Mouse (Mus musculus): Measurements from ENCODE around the gene Eml1. TPM values are rescaled to one million over a fixed set of nuclear protein-coding genes. Genes with fewer than 3 reads are reported as not detected.

Eml1 gene
- polyA plus RNA-seq, 1 experiment from 2014 or later = 52.8 TPM

DNA sequence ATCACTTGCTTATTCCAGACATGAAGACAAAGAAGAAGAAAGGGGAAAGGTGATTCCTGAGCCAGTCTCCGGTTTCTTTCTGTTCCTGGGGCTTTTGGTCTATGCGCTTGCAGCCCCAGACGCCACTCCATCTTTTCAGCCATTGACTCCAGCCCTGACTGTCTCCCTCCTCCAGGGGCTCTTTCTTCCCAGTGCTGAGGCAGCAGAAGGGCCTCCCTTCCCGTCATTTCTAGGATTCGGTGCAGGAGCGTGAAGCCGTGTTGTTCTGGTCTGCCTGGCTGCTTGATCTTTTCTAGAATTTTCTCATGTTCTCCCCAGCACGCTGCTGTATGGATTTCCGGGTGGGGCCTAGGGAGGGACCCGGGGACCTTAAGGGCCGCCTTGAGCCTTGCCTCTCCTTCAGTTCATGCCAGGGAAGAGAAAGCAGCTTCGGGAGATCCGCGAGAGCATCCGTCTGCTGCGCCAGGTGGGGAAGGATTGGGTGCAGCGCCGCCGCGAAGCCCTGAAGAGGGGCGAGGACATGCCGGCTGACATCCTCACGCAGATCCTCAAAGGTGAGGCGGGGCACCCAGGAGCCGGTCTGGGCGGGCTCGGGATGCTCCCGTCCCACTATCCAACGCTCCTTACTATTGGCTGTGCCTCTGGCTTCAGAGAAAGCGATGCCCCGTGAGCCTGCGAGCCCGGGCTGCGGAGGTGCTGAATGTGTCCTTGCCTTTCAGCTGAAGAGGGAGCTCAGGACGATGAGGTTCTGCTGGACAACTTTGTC lies 18.2 kb upstream of the Eml1 start:
- H3K9ac ChIP-seq = peak overlapping the region; percentile 12; the same call in 1 of the 2 replicates
- no peaks in the 10 kb centered on the region for H3K36me3 ChIP-seq
- H3K4me1 ChIP-seq = peaks cover 10% of the 10 kb centered on the region; the same call in 1 of the 2 replicates
- no peaks in the 10 kb centered on the region for H3K9me3 ChIP-seq
- peak overlapping the region; percentile 60 for H3K4me2 ChIP-seq
- no peak for ATAC-seq (ENCODE audit: extremely low read depth, insufficient number of reproducible peaks, low FRiP score, low TSS enrichment)
- H3K27me3 ChIP-seq (replicated peaks) = peaks cover 67% of the 10 kb centered on the region
- 9% methylated on average over 35 of the region's 35 CpGs for WGBS
- peak overlapping the region; percentile 35 for H3K4me3 ChIP-seq
- no peak overlapping the region for H3K27ac ChIP-seq (replicated peaks)

DNA sequence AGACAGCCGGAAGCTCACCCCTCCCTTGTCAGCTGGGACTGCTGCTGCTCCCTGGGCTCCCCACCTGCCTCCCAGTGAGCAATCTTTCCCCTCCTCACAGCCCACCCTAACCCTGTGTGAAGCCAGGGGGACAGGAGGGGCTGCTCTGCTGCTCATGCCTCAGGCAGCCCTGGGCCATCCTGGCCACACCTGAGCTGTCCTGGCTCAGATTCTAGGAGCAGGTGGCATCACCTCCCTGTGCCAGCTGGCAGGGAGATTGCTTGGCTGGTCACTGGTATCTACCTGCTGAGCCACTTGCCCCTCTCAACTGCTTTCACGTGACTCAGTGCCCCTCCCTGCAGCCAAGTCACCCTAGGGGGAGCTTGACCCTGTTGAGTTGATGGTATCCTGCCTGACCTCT lies 16.5 kb upstream of the Eml1 start:
- Histone ChIP-seq H3K4me3 (no peak overlapping the region), H3K4me2 (no peak overlapping the region), H3K9me3 (no peaks in the 10 kb centered on the region), H3K4me1 (peaks cover 10% of the 10 kb centered on the region; the same call in 1 of the 2 replicates), H3K36me3 (no peaks in the 10 kb centered on the region), H3K9ac (no peak overlapping the region), H3K27me3 (replicated peaks) (peaks cover 55% of the 10 kb centered on the region), H3K27ac (replicated peaks) (no peak overlapping the region)
- ATAC-seq (ENCODE audit: extremely low read depth, insufficient number of reproducible peaks, low FRiP score, low TSS enrichment) = no peak
- WGBS = 67% methylated on average over 2 of the region's 2 CpGs

DNA sequence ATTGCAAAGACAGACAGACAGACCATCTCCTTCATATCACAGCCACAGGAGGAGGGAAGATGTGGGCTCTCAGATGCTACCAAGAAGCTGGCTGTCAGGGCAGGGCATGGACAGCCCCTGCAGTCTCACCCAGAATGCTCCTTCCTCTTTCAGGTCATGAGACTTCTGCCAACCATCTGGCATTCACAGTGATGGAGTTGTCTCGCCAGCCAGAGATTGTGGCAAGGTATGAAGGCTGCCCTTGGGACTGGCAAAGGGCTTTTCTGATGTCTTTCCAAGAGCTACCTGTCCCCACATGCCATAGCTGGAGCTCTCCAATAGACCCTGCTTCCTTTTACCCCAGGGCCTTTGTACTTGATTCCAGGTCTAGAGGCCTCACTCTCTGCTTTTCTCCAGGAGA lies 15.5 kb upstream of the Eml1 start:
- H3K4me1 ChIP-seq = peaks cover 10% of the 10 kb centered on the region; the same call in 1 of the 2 replicates
- H3K9ac ChIP-seq = no peak overlapping the region
- H3K9me3 ChIP-seq = no peaks in the 10 kb centered on the region
- no peak overlapping the region for H3K27ac ChIP-seq (replicated peaks)
- no peak overlapping the region for H3K4me3 ChIP-seq
- H3K27me3 ChIP-seq (replicated peaks) = peaks cover 45% of the 10 kb centered on the region
- no peak for ATAC-seq (ENCODE audit: extremely low read depth, insufficient number of reproducible peaks, low FRiP score, low TSS enrichment)
- 83% methylated on average over 1 of the region's 1 CpGs for WGBS
- no peaks in the 10 kb centered on the region for H3K36me3 ChIP-seq
- no peak overlapping the region for H3K4me2 ChIP-seq

DNA sequence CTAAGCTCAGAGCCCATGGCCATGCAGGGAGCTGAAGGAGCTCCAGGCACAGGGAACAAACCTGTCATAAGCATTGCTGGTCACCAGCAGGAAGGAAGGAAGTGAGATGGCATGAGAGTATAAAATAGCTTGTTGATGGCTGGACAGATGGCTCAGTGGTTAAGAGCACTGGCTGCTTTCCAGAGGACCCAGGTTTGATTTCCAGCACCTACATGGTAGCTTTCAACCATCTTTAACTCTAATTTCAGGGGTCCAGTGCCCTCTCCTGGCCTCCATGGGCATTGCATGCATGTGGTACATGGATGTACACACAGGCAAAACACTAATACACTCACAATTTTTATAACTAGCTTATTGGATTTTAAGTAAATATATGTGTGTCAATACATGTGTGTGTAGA lies 14.8 kb upstream of the Eml1 start:
- no peak overlapping the region for H3K9ac ChIP-seq
- no peaks in the 10 kb centered on the region for H3K36me3 ChIP-seq
- no peak overlapping the region for H3K4me3 ChIP-seq
- no peaks in the 10 kb centered on the region for H3K9me3 ChIP-seq
- H3K4me1 ChIP-seq = peaks cover 10% of the 10 kb centered on the region; the same call in 1 of the 2 replicates
- H3K27ac ChIP-seq (replicated peaks) = no peak overlapping the region
- no peak overlapping the region for H3K4me2 ChIP-seq
- H3K27me3 ChIP-seq (replicated peaks) = peaks cover 38% of the 10 kb centered on the region
- ATAC-seq (ENCODE audit: extremely low read depth, insufficient number of reproducible peaks, low FRiP score, low TSS enrichment) = no peak

DNA sequence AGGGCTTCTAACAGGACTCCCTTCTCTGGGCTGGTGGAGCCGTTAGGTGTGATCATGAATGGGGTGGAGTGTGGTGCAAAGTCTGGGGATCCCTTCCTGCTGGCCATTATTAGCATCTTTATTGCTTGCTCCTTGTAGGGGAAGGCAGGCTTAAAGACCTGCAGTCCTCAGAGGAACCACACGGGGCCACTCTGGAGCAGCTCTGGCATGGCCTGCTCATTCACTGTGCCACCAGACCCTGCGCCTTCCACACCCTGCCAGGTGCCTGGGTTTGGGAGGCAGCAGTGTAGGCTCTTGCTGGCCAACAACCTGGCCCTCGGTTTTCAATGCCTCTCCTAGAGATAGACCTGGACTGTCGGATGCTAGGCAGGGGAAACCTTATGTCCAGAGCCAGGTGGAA lies 7.0 kb upstream of the Eml1 start:
- no peaks in the 10 kb centered on the region for H3K27me3 ChIP-seq (replicated peaks)
- no peaks in the 10 kb centered on the region for H3K9me3 ChIP-seq
- ATAC-seq (ENCODE audit: extremely low read depth, insufficient number of reproducible peaks, low FRiP score, low TSS enrichment) = peak; percentile 31; the same call in 1 of the 2 replicates
- H3K4me1 ChIP-seq = peaks cover 19% of the 10 kb centered on the region
- H3K4me2 ChIP-seq = no peak overlapping the region
- 4% methylated on average over 5 of the region's 5 CpGs for WGBS
- H3K27ac ChIP-seq (replicated peaks) = no peak overlapping the region
- no peak overlapping the region for H3K4me3 ChIP-seq
- H3K9ac ChIP-seq = no peak overlapping the region
- no peaks in the 10 kb centered on the region for H3K36me3 ChIP-seq

DNA sequence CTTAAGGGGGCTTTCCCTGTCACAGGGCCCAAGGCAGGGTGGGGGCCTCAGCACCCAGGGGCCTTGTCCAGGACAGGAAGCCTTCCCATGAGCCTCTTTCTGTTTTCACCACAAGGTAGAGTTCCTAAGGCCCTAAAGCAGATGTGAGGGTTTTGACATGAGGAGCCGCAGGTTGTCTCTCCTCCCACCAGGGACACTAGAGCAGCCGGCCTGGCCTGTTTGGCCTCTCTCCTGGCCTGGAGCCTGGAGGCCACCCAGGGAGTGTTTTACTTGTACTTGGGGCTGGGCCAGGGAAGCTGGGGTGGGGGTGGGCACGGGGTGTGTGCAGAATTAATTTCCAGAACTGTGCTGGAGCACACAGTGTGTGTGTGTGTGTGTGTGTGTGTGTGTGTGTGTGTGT lies 5.4 kb upstream of the Eml1 start:
- WGBS = 18% methylated on average over 3 of the region's 3 CpGs
- H3K27me3 ChIP-seq (replicated peaks) = no peaks in the 10 kb centered on the region
- H3K27ac ChIP-seq (replicated peaks) = no peak overlapping the region
- peak overlapping the region; percentile 29; the same call in 1 of the 2 replicates for H3K9ac ChIP-seq
- ATAC-seq (ENCODE audit: extremely low read depth, insufficient number of reproducible peaks, low FRiP score, low TSS enrichment) = no peak
- H3K4me1 ChIP-seq = peaks cover 30% of the 10 kb centered on the region
- no peak overlapping the region for H3K4me2 ChIP-seq
- H3K4me3 ChIP-seq = no peak overlapping the region
- H3K36me3 ChIP-seq = no peaks in the 10 kb centered on the region
- no peaks in the 10 kb centered on the region for H3K9me3 ChIP-seq

DNA sequence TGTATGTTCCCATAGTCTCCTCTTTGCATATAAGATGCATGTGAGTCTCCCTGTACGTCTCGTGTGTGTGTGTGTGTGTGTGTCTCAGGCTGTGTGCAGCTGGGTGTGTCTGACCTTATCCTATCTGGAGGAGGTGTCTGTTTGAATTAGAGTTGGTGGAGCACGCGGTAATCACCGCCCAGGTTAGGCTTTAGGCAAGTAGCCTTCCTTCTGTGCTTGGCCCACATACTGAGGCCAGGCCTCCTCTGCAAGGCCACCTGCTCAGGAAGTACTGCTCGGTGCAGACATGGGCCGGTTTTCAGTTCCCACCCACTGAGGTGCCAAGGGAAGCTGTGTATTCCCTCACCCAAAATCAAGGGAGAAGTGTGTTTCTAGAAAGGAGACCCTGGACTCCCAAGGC lies 4.9 kb upstream of the Eml1 start:
- Histone ChIP-seq H3K36me3 (no peaks in the 10 kb centered on the region), H3K4me3 (no peak overlapping the region), H3K27ac (replicated peaks) (no peak overlapping the region), H3K9me3 (no peaks in the 10 kb centered on the region), H3K4me1 (peaks cover 35% of the 10 kb centered on the region), H3K27me3 (replicated peaks) (no peaks in the 10 kb centered on the region), H3K4me2 (no peak overlapping the region), H3K9ac (no peak overlapping the region)
- WGBS = 67% methylated on average over 7 of the region's 7 CpGs
- ATAC-seq (ENCODE audit: extremely low read depth, insufficient number of reproducible peaks, low FRiP score, low TSS enrichment) = no peak

DNA sequence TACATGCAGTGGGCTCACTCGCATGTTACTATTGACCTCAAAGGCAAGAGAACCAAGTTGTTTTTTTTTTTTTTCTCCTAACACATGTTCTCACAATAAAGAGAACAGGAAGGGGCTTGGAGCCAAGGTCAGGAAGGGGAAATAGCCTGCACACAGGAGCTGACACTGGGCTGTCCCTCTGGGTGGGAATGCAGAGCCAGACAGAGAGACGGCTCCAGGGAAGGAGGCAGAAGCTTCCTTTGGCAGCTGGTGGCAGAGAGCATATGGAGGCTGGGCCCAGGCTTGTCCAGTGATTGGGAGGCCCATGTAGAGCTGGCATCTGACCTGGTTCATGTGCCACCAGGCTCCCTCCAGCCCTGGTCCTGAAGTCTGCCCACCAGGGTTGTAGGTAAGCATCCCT lies 2.8 kb upstream of the Eml1 start:
- no peak overlapping the region for H3K4me3 ChIP-seq
- peaks cover 56% of the 10 kb centered on the region for H3K4me1 ChIP-seq
- no peaks in the 10 kb centered on the region for H3K27me3 ChIP-seq (replicated peaks)
- no peaks in the 10 kb centered on the region for H3K36me3 ChIP-seq
- 55% methylated on average over 2 of the region's 2 CpGs for WGBS
- H3K27ac ChIP-seq (replicated peaks) = no peak overlapping the region
- H3K9ac ChIP-seq = no peak overlapping the region
- H3K4me2 ChIP-seq = no peak overlapping the region
- no peaks in the 10 kb centered on the region for H3K9me3 ChIP-seq
- ATAC-seq (ENCODE audit: extremely low read depth, insufficient number of reproducible peaks, low FRiP score, low TSS enrichment) = no peak

DNA sequence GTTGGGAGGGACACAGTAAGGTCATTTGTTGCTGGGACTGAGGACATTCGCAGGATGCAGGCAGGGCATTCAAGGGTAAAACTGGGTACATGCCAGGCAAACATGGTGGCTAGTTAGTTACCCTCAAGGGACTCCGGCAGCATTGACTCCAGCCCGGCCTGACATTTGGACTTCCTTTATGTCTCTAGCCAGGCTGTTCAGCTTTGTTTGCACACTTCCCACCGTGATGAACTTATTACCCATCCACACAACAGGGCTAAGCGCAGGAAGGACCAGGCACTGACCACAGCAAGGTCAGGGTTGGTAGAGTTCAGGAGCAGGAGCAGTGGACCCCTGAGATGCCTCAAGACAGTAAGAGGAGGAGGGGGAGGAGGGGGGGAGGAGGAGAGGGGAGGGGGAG lies 1.8 kb upstream of the Eml1 start:
- Histone ChIP-seq H3K4me1 (peaks cover 65% of the 10 kb centered on the region), H3K27me3 (replicated peaks) (no peaks in the 10 kb centered on the region), H3K4me3 (no peak overlapping the region), H3K4me2 (no peak overlapping the region), H3K36me3 (no peaks in the 10 kb centered on the region), H3K9ac (no peak overlapping the region), H3K9me3 (no peaks in the 10 kb centered on the region), H3K27ac (replicated peaks) (no peak overlapping the region)
- WGBS = 75% methylated on average over 5 of the region's 5 CpGs
- ATAC-seq (ENCODE audit: extremely low read depth, insufficient number of reproducible peaks, low FRiP score, low TSS enrichment) = no peak

DNA sequence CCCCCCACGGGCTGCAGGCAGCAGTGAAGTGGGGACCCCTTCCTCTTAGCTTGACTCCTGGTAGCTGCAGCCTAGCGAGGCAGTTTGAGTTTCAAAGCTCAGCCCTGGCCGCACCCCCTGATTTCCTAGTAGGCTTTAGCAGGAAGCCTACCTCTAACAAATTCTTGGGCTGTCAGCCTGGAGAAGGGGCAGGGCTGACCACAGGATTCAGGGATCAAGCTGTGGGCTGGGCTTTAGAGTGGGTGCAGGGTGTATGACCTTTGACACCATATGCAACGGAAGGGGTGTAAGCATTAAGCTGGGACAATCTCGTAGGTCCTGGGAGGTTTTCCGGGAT lies 640 bp downstream of the Eml1 start:
- Histone ChIP-seq H3K4me2 (peak overlapping the region; percentile 69), H3K36me3 (no peaks in the 10 kb centered on the region), H3K9ac (peak overlapping the region; percentile 76), H3K4me3 (peak overlapping the region; percentile 47), H3K27me3 (replicated peaks) (no peaks in the 10 kb centered on the region), H3K9me3 (no peaks in the 10 kb centered on the region), H3K27ac (replicated peaks) (peak overlapping the region; percentile 90), H3K4me1 (peaks cover 64% of the 10 kb centered on the region)
- ATAC-seq (ENCODE audit: extremely low read depth, insufficient number of reproducible peaks, low FRiP score, low TSS enrichment) = no peak
- 44% methylated on average over 6 of the region's 6 CpGs for WGBS

DNA sequence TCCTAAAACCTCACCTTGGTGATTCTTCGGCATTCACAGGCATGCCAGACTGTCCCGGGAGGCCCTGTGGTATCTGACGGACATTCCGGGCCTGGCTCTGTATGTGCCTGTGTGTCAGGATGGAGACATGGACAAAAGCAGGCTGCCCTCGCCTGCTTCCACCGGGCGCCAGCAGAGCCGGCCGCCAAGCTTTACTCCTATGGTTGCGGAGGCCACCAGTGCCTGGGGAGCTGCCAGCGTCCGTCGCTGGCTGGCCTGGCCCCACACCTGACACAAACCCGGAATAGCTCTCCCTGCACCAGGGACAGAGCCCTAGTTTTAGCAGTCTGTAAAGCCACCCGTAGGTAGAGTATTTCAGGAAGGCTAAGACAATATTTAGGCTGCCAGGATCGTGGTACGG lies 1.5 kb downstream of the Eml1 start:
- Histone ChIP-seq H3K9ac (peak overlapping the region; percentile 76), H3K27me3 (replicated peaks) (no peaks in the 10 kb centered on the region), H3K4me2 (peak overlapping the region; percentile 69), H3K36me3 (no peaks in the 10 kb centered on the region), H3K9me3 (no peaks in the 10 kb centered on the region), H3K4me1 (peaks cover 64% of the 10 kb centered on the region), H3K4me3 (peak overlapping the region; percentile 47), H3K27ac (replicated peaks) (peak overlapping the region; percentile 90)
- WGBS = 42% methylated on average over 17 of the region's 17 CpGs
- no peak for ATAC-seq (ENCODE audit: extremely low read depth, insufficient number of reproducible peaks, low FRiP score, low TSS enrichment)

DNA sequence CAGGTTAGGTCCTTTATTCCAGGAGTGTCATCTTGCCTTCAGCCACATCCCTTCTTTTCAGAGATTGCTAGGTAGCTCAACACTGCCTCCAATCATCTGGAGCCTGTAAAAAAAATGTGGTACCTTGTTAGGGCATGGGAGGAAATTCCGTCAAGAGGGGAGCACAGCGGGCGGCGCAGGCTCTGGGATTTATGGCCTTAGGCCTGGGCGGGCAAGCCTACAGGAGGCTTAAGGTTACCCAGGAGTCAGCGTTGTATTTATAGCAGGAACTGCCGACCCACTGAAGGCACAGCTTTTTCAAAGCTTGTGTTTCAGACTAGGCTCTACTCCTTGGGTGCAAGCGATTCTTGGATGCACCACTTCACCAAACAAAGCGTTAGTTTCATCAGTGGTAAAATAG lies 2.9 kb downstream of the Eml1 start:
- Histone ChIP-seq H3K9ac (no peak overlapping the region), H3K27me3 (replicated peaks) (no peaks in the 10 kb centered on the region), H3K4me1 (peaks cover 61% of the 10 kb centered on the region), H3K36me3 (no peaks in the 10 kb centered on the region), H3K4me3 (no peak overlapping the region), H3K27ac (replicated peaks) (peak overlapping the region; percentile 90), H3K9me3 (no peaks in the 10 kb centered on the region), H3K4me2 (no peak overlapping the region)
- WGBS = 65% methylated on average over 9 of the region's 9 CpGs
- ATAC-seq (ENCODE audit: extremely low read depth, insufficient number of reproducible peaks, low FRiP score, low TSS enrichment) = no peak

Data from heart, embryonic 13.5 days (tissue).